Mouse (Mus musculus) neural tube, embryonic 13.5 days (tissue): ENCODE measurements around the gene Coq6. TPM values are rescaled to one million over a fixed set of nuclear protein-coding genes. Genes with fewer than 3 reads are reported as not detected.

Experiments
- ATAC-seq: fragments of 200-750 bp; cut with Nextera tagmentation; 2 replicates; pipeline ENCODE4 v1.8.0; 2017; ENCODE audit warnings: low read depth, mild to moderate bottlenecking, moderate TSS enrichment, moderate library complexity
- H3K27ac ChIP-seq: fragments of 300-500 bp; sonication (generic); replicated peaks from 2 replicates; pipeline ENCODE4 v1.5.1; 2015; ENCODE audit warnings: moderate library complexity, mild to moderate bottlenecking, inconsistent platforms
- H3K27me3 ChIP-seq: fragments of 300-500 bp; sonication (generic); 2 replicates; pipeline ENCODE4 v1.6.1; 2015; ENCODE audit warnings: mild to moderate bottlenecking, inconsistent platforms
- H3K36me3 ChIP-seq: fragments of 300-500 bp; sonication (generic); 2 replicates; pipeline ENCODE4 v1.6.1; 2015; ENCODE audit warnings: mild to moderate bottlenecking, inconsistent platforms
- H3K4me1 ChIP-seq: fragments of 300-500 bp; sonication (generic); replicated peaks from 2 replicates; pipeline ENCODE4 v1.6.1; 2015; ENCODE audit warnings: inconsistent platforms
- H3K4me2 ChIP-seq: fragments of 300-500 bp; sonication (generic); 2 replicates; pipeline ENCODE4 v1.6.1; 2015; ENCODE audit warnings: inconsistent platforms, mild to moderate bottlenecking, moderate library complexity
- H3K4me3 ChIP-seq: fragments of 300-500 bp; sonication (generic); 2 replicates; pipeline ENCODE4 v1.5.1; 2015; ENCODE audit warnings: mild to moderate bottlenecking, inconsistent platforms
- H3K9ac ChIP-seq: fragments of 300-500 bp; sonication (generic); 2 replicates; pipeline ENCODE4 v1.6.1; 2015; ENCODE audit warnings: moderate library complexity, mild to moderate bottlenecking, inconsistent platforms
- H3K9me3 ChIP-seq: fragments of 300-500 bp; sonication (generic); 2 replicates; pipeline ENCODE4 v1.6.1; 2016; ENCODE audit warnings: inconsistent platforms
- WGBS: fragments of 180-500 bp; shearing (Covaris S2); methylation state at CpG from one replicate; pipeline ENCODE4 v1.1.7; 2015; 5-methylcytosine and 5-hydroxymethylcytosine counted together
- polyA plus RNA-seq: library from polyadenylated mRNA; unstranded; fragments of >200 nt; fragmentation: Nextera tagmentation; extraction: Ambion mirVana; gene quantifications from 2 replicates; pipeline ENCODE4 v1.2.1, GENCODE M21; 2015

The Coq6 gene
- polyA plus RNA-seq, 1 experiment from 2014 or later = 39.4 TPM

GRCm38 (mm10) chr12:84371647-84372046 lies 10.2 kb downstream of the Coq6 start:
- ATAC-seq = no peak
- H3K9me3 ChIP-seq = no peaks in the 10 kb centered on the region
- H3K9ac ChIP-seq = no peak overlapping the region
- no peak overlapping the region for H3K27ac ChIP-seq
- H3K4me3 ChIP-seq = no peak overlapping the region
- H3K4me2 ChIP-seq = no peak overlapping the region
- H3K36me3 ChIP-seq = peaks cover 80% of the 10 kb centered on the region
- no peaks in the 10 kb centered on the region for H3K27me3 ChIP-seq
- H3K4me1 ChIP-seq = peaks cover 15% of the 10 kb centered on the region
- 92% methylated on average over 5 of the region's 5 CpGs for whole genome bisulfite sequencing

GRCm38 (mm10) chr12:84373831-84374481 lies 12.5 kb downstream of the Coq6 start:
- WGBS = 31% methylated on average over 6 of the region's 6 CpGs
- Histone ChIP-seq H3K36me3 (peaks cover 59% of the 10 kb centered on the region), H3K9ac (no peak overlapping the region), H3K4me3 (no peak overlapping the region), H3K27ac (peak overlapping the region; percentile 80), H3K4me2 (no peak overlapping the region), H3K27me3 (no peaks in the 10 kb centered on the region), H3K4me1 (peaks cover 15% of the 10 kb centered on the region), H3K9me3 (no peaks in the 10 kb centered on the region)
- ATAC-seq = peak; percentile 75

- ATAC-seq = no peak
- no peak overlapping the region for H3K9ac ChIP-seq
- WGBS = 93% methylated on average over 4 of the region's 4 CpGs
- H3K27ac ChIP-seq = no peak overlapping the region
- H3K36me3 ChIP-seq = peaks cover 15% of the 10 kb centered on the region; the same call in 1 of the 2 replicates
- H3K4me1 ChIP-seq = no peaks in the 10 kb centered on the region
- no peaks in the 10 kb centered on the region for H3K9me3 ChIP-seq
- H3K27me3 ChIP-seq = no peaks in the 10 kb centered on the region
- no peak overlapping the region for H3K4me2 ChIP-seq
- H3K4me3 ChIP-seq = no peak overlapping the region
Observed at GRCm38 (mm10) chr12:84382369-84382768, 20.9 kb downstream of the Coq6 start.

GRCm38 (mm10) chr12:84384644-84385081 lies 23.2 kb downstream of the Coq6 start:
- H3K9ac ChIP-seq = no peak overlapping the region
- no peak overlapping the region for H3K4me3 ChIP-seq
- ATAC-seq = no peak
- no peaks in the 10 kb centered on the region for H3K4me1 ChIP-seq
- H3K4me2 ChIP-seq = no peak overlapping the region
- no peaks in the 10 kb centered on the region for H3K27me3 ChIP-seq
- H3K27ac ChIP-seq = no peak overlapping the region
- H3K36me3 ChIP-seq = 0 out of 2 replicates have a peak, but pooled peaks cover 15% of the 10 kb centered on the region
- 74% methylated on average over 5 of the region's 5 CpGs for WGBS
- H3K9me3 ChIP-seq = no peaks in the 10 kb centered on the region

- no peak overlapping the region for H3K9ac ChIP-seq
- H3K4me1 ChIP-seq = no peaks in the 10 kb centered on the region
- H3K4me3 ChIP-seq = no peak overlapping the region
- H3K36me3 ChIP-seq = 0 out of 2 replicates have a peak, but pooled peaks cover 15% of the 10 kb centered on the region
- no peaks in the 10 kb centered on the region for H3K27me3 ChIP-seq
- no peak for ATAC-seq
- H3K9me3 ChIP-seq = no peaks in the 10 kb centered on the region
- no peak overlapping the region for H3K27ac ChIP-seq
- H3K4me2 ChIP-seq = no peak overlapping the region
- 92% methylated on average over 4 of the region's 4 CpGs for WGBS
Observed at GRCm38 (mm10) chr12:84385408-84385807, 24.0 kb downstream of the Coq6 start.

- H3K4me2 ChIP-seq = no peak overlapping the region
- H3K9me3 ChIP-seq = no peaks in the 10 kb centered on the region
- WGBS = 82% methylated on average over 8 of the region's 8 CpGs
- no peak overlapping the region for H3K4me3 ChIP-seq
- no peak for ATAC-seq
- H3K9ac ChIP-seq = no peak overlapping the region
- H3K27ac ChIP-seq = no peak overlapping the region
- 0 out of 2 replicates have a peak, but pooled peaks cover 11% of the 10 kb centered on the region for H3K36me3 ChIP-seq
- no peaks in the 10 kb centered on the region for H3K4me1 ChIP-seq
- no peaks in the 10 kb centered on the region for H3K27me3 ChIP-seq
Observed at GRCm38 (mm10) chr12:84388097-84388496, 26.6 kb downstream of the Coq6 start.

- Histone ChIP-seq H3K4me1 (no peaks in the 10 kb centered on the region), H3K9me3 (no peaks in the 10 kb centered on the region), H3K4me3 (no peak overlapping the region), H3K4me2 (no peak overlapping the region), H3K9ac (no peak overlapping the region), H3K27me3 (no peaks in the 10 kb centered on the region), H3K36me3 (0 out of 2 replicates have a peak, but pooled peaks cover 11% of the 10 kb centered on the region), H3K27ac (no peak overlapping the region)
- 75% methylated on average over 14 of the region's 14 CpGs for WGBS
- no peak for ATAC-seq
Observed at GRCm38 (mm10) chr12:84388774-84389400, 27.4 kb downstream of the Coq6 start.

GRCm38 (mm10) chr12:84390336-84390735 lies 28.9 kb downstream of the Coq6 start:
- Histone ChIP-seq H3K4me1 (no peaks in the 10 kb centered on the region), H3K9ac (no peak overlapping the region), H3K36me3 (0 out of 2 replicates have a peak, but pooled peaks cover 2% of the 10 kb centered on the region), H3K4me2 (no peak overlapping the region), H3K27me3 (no peaks in the 10 kb centered on the region), H3K9me3 (no peaks in the 10 kb centered on the region), H3K27ac (no peak overlapping the region), H3K4me3 (no peak overlapping the region)
- ATAC-seq = no peak
- WGBS = 89% methylated on average over 6 of the region's 6 CpGs

GRCm38 (mm10) chr12:84392681-84393080 lies 31.2 kb downstream of the Coq6 start:
- Histone ChIP-seq H3K27me3 (no peaks in the 10 kb centered on the region), H3K4me1 (no peaks in the 10 kb centered on the region), H3K9ac (no peak overlapping the region), H3K36me3 (no peaks in the 10 kb centered on the region), H3K4me3 (no peak overlapping the region), H3K9me3 (no peaks in the 10 kb centered on the region), H3K27ac (no peak overlapping the region), H3K4me2 (no peak overlapping the region)
- 97% methylated on average over 4 of the region's 4 CpGs for WGBS
- no peak for ATAC-seq

GRCm38 (mm10) chr12:84393847-84394246 lies 32.4 kb downstream of the Coq6 start:
- no peak overlapping the region for H3K27ac ChIP-seq
- no peak overlapping the region for H3K4me2 ChIP-seq
- H3K9me3 ChIP-seq = no peaks in the 10 kb centered on the region
- 92% methylated on average over 5 of the region's 5 CpGs for WGBS
- no peak overlapping the region for H3K9ac ChIP-seq
- no peaks in the 10 kb centered on the region for H3K4me1 ChIP-seq
- no peak overlapping the region for H3K4me3 ChIP-seq
- H3K27me3 ChIP-seq = no peaks in the 10 kb centered on the region
- ATAC-seq = no peak
- H3K36me3 ChIP-seq = no peaks in the 10 kb centered on the region

- Histone ChIP-seq H3K4me2 (no peak overlapping the region), H3K27me3 (no peaks in the 10 kb centered on the region), H3K27ac (no peak overlapping the region), H3K4me3 (no peak overlapping the region), H3K36me3 (no peaks in the 10 kb centered on the region), H3K4me1 (no peaks in the 10 kb centered on the region), H3K9ac (no peak overlapping the region), H3K9me3 (no peaks in the 10 kb centered on the region)
- WGBS = 92% methylated on average over 14 of the region's 14 CpGs
- ATAC-seq = no peak
Observed at GRCm38 (mm10) chr12:84396947-84397679, 35.7 kb downstream of the Coq6 start.

GRCm38 (mm10) chr12:84397685-84398084 lies 36.2 kb downstream of the Coq6 start:
- no peak overlapping the region for H3K27ac ChIP-seq
- no peaks in the 10 kb centered on the region for H3K36me3 ChIP-seq
- H3K9ac ChIP-seq = no peak overlapping the region
- no peak for ATAC-seq
- H3K4me3 ChIP-seq = no peak overlapping the region
- no peaks in the 10 kb centered on the region for H3K9me3 ChIP-seq
- H3K4me2 ChIP-seq = no peak overlapping the region
- no peaks in the 10 kb centered on the region for H3K4me1 ChIP-seq
- no peaks in the 10 kb centered on the region for H3K27me3 ChIP-seq
